Mouse (Mus musculus) common myeloid progenitor, adult 5-6 weeks (primary cell): Measurements from ENCODE around the gene Cyp2c40. TPM values are rescaled to one million over a fixed set of nuclear protein-coding genes. Genes with fewer than 3 reads are reported as not detected.
"Not testable (repeated sequence)": the region's sequence is repeated elsewhere in the genome, so short reads cannot be mapped to it uniquely, and the experiment has no call there.

ENCODE experiments used
- ATAC-seq: replicated peaks from 2 replicates; pipeline ENCODE4 v1.8.0; 2016; ENCODE audit warnings: low read depth, mild to moderate bottlenecking, moderate TSS enrichment, inconsistent platforms; ENCODE audit not compliant: poor library complexity, severe bottlenecking
- total RNA-seq: library from RNA; stranded (forward); fragments of 200-1000, 187-1606 nt; gene quantifications from 2 replicates; pipeline ENCODE4 v1.2.3, GENCODE M21; 2017

Gene Cyp2c40
- total RNA-seq, result not detected in 2 replicates

GRCm38 (mm10) chr19:39812714-39813113 lies at the start of gene Cyp2c40:
Gene Cyp2c40, minus strand, starts transcription at chr19:39812814.
- ATAC-seq, result not testable (repeated sequence)

GRCm38 (mm10) chr19:39820931-39821330 lies 8.3 kb upstream of the Cyp2c40 start:
- ATAC-seq, result not testable (repeated sequence)

GRCm38 (mm10) chr19:39816400-39816799 lies 3.8 kb upstream of the Cyp2c40 start:
- not testable (repeated sequence) for ATAC-seq

- not testable (repeated sequence) for ATAC-seq
Measured at GRCm38 (mm10) chr19:39815991-39816390, 3.4 kb upstream of the Cyp2c40 start.

- not testable (repeated sequence) for ATAC-seq
Measured at GRCm38 (mm10) chr19:39785458-39785857, 27.2 kb downstream of the Cyp2c40 start.

GRCm38 (mm10) chr19:39745357-39745756 lies 67.3 kb downstream of the Cyp2c40 start:
- no peak for ATAC-seq

GRCm38 (mm10) chr19:39744361-39744760 lies 68.3 kb downstream of the Cyp2c40 start:
- not testable (repeated sequence) for ATAC-seq

- no peak for ATAC-seq
Measured at GRCm38 (mm10) chr19:39740920-39741319, 71.7 kb downstream of the Cyp2c40 start, which contains the start of gene Cyp2c68. Gene Cyp2c68, minus strand, starts transcription at chr19:39741054.

Other genes starting within 250 kb of the Cyp2c40 start
- not detected in 2 replicates for gene Cyp2c67, start 163.8 kb downstream of the Cyp2c40 start, total RNA-seq
- not detected in 2 replicates for gene Cyp2c68, start 71.8 kb downstream of the Cyp2c40 start, total RNA-seq
- not detected in 2 replicates for gene Cyp2c69, start 74.0 kb upstream of the Cyp2c40 start, total RNA-seq
- not detected in 2 replicates for gene Cyp2c37, start 179.6 kb upstream of the Cyp2c40 start, total RNA-seq